Mouse (Mus musculus) heart, embryonic 12.5 days (tissue): ENCODE measurements around the gene Ltb. TPM values are rescaled to one million over a fixed set of nuclear protein-coding genes. Genes with fewer than 3 reads are reported as not detected.
"Not testable (repeated sequence)": the region's sequence is repeated elsewhere in the genome, so short reads cannot be mapped to it uniquely, and the experiment has no call there.

Experiments used
- ATAC-seq: fragments of 200-750 bp; cut with Nextera tagmentation; 2 replicates; pipeline ENCODE4 v1.8.0; 2017; ENCODE audit warnings: moderate TSS enrichment, moderate library complexity; ENCODE audit not compliant: insufficient number of reproducible peaks, low FRiP score
- H3K27ac ChIP-seq: fragments of 300-500 bp; sonication (generic); 2 replicates; pipeline ENCODE4 v1.5.1; 2016; ENCODE audit warnings: mild to moderate bottlenecking, moderate library complexity; ENCODE audit not compliant: poor library complexity, severe bottlenecking
- H3K27me3 ChIP-seq: fragments of 300-500 bp; sonication (generic); replicated peaks from 2 replicates; pipeline ENCODE4 v1.6.1; 2016; ENCODE audit warnings: mild to moderate bottlenecking, moderate library complexity
- H3K36me3 ChIP-seq: fragments of 300-500 bp; sonication (generic); 2 replicates; pipeline ENCODE4 v1.6.1; 2016; ENCODE audit warnings: mild to moderate bottlenecking, moderate library complexity
- H3K4me1 ChIP-seq: fragments of 300-500 bp; sonication (generic); replicated peaks from 2 replicates; pipeline ENCODE4 v1.6.1; 2016; ENCODE audit warnings: mild to moderate bottlenecking
- H3K4me2 ChIP-seq: fragments of 300-500 bp; sonication (generic); 2 replicates; pipeline ENCODE4 v1.6.1; 2016; ENCODE audit warnings: mild to moderate bottlenecking, moderate library complexity
- H3K4me3 ChIP-seq: fragments of 300-500 bp; sonication (generic); 2 replicates; pipeline ENCODE4 v1.5.1; 2016; ENCODE audit warnings: mild to moderate bottlenecking
- H3K9ac ChIP-seq: fragments of 300-500 bp; sonication (generic); 2 replicates; pipeline ENCODE4 v1.6.1; 2016; ENCODE audit warnings: mild to moderate bottlenecking, moderate library complexity
- H3K9me3 ChIP-seq: fragments of 300-500 bp; sonication (generic); replicated peaks from 2 replicates; pipeline ENCODE4 v1.6.1; 2016; ENCODE audit warnings: mild to moderate bottlenecking, moderate library complexity
- WGBS: fragments of 180-500 bp; shearing (Covaris S2); methylation state at CpG from one replicate; pipeline ENCODE4 v1.1.7; 2016; 5-methylcytosine and 5-hydroxymethylcytosine counted together
- polyA plus RNA-seq: library from polyadenylated mRNA; unstranded; fragments of >200 nt; fragmentation: Nextera tagmentation; extraction: Ambion mirVana; gene quantifications from 2 replicates; pipeline ENCODE4 v1.2.1, GENCODE M21; 2016

Ltb gene
- polyA plus RNA-seq, 1 experiment from 2014 or later = 0.14 TPM

GRCm38 (mm10) chr17:35232043-35232442 lies 37.8 kb downstream of the Ltb start:
- Histone ChIP-seq H3K36me3 (peaks cover 45% of the 10 kb centered on the region), H3K9ac (no peak overlapping the region), H3K4me1 (peaks cover 31% of the 10 kb centered on the region), H3K9me3 (no peaks in the 10 kb centered on the region), H3K27ac (no peak overlapping the region), H3K27me3 (no peaks in the 10 kb centered on the region), H3K4me3 (no peak overlapping the region), H3K4me2 (0 out of 2 replicates have a peak overlapping the region, but pooled peaks have one; percentile 2)
- WGBS = 14% methylated on average over 12 of the region's 12 CpGs
- no peak for ATAC-seq

GRCm38 (mm10) chr17:35232659-35233058 lies 38.4 kb downstream of the Ltb start:
- 84% methylated on average over 5 of the region's 5 CpGs for WGBS
- Histone ChIP-seq H3K4me2 (no peak overlapping the region), H3K36me3 (peaks cover 41% of the 10 kb centered on the region), H3K4me1 (peaks cover 31% of the 10 kb centered on the region), H3K9ac (0 out of 2 replicates have a peak overlapping the region, but pooled peaks have one; percentile 7), H3K27ac (peak overlapping the region; percentile 96; the same call in 1 of the 2 replicates), H3K4me3 (no peak overlapping the region), H3K27me3 (no peaks in the 10 kb centered on the region), H3K9me3 (no peaks in the 10 kb centered on the region)
- no peak for ATAC-seq

- Histone ChIP-seq H3K4me1 (peaks cover 31% of the 10 kb centered on the region), H3K27ac (peak within 1 kb of the TSS; percentile 96), H3K9me3 (no peaks in the 10 kb centered on the region), H3K27me3 (no peaks in the 10 kb centered on the region), H3K4me3 (peak within 1 kb of the TSS; percentile 70), H3K36me3 (peaks cover 34% of the 10 kb centered on the region), H3K4me2 (peak within 1 kb of the TSS; percentile 89), H3K9ac (peak within 1 kb of the TSS; percentile 96)
- no peak for ATAC-seq
- WGBS = 62% methylated on average over 18 of the region's 18 CpGs
Measured at GRCm38 (mm10) chr17:35233114-35233980, 39.1 kb downstream of the Ltb start, which contains the start of gene Atp6v1g2. Atp6v1g2 (plus strand) TSS chr17:35233660.

GRCm38 (mm10) chr17:35234090-35234489 lies 39.9 kb downstream of the Ltb start:
- not testable (repeated sequence) for H3K9me3 ChIP-seq, H3K27me3 ChIP-seq, ATAC-seq
- 84% methylated on average over 7 of the region's 7 CpGs for WGBS
- Histone ChIP-seq H3K9ac (0 out of 2 replicates have a peak overlapping the region, but pooled peaks have one; percentile 96), H3K27ac (peak overlapping the region; percentile 96), H3K4me1 (peaks cover 31% of the 10 kb centered on the region), H3K4me2 (peak overlapping the region; percentile 89), H3K36me3 (peaks cover 27% of the 10 kb centered on the region), H3K4me3 (peak overlapping the region; percentile 70)

GRCm38 (mm10) chr17:35234903-35235302 lies 40.7 kb downstream of the Ltb start:
- H3K4me2 ChIP-seq = peak overlapping the region; percentile 89

GRCm38 (mm10) chr17:35235614-35236389 lies 41.6 kb downstream of the Ltb start, which contains the start of gene Nfkbil1:
Nfkbil1 (minus strand) TSS chr17:35235792.
- Histone ChIP-seq H3K27me3 (no peaks in the 10 kb centered on the region), H3K4me1 (peaks cover 41% of the 10 kb centered on the region), H3K9ac (peak within 1 kb of the TSS; percentile 96), H3K27ac (peak within 1 kb of the TSS; percentile 96), H3K4me2 (peak within 1 kb of the TSS; percentile 89), H3K36me3 (peaks cover 11% of the 10 kb centered on the region), H3K9me3 (no peaks in the 10 kb centered on the region), H3K4me3 (peak within 1 kb of the TSS; percentile 70)
- under 1% methylated on average over 35 of the region's 35 CpGs for WGBS
- peak; percentile 86 for ATAC-seq

More at GRCm38 (mm10) chr17:35234903-35235302, 40.7 kb downstream of the Ltb start:
- peak overlapping the region; percentile 96 for H3K9ac ChIP-seq
- WGBS = 4% methylated on average over 31 of the region's 31 CpGs
- H3K36me3 ChIP-seq = peaks cover 18% of the 10 kb centered on the region
- H3K27me3 ChIP-seq = no peaks in the 10 kb centered on the region
- peak overlapping the region; percentile 70 for H3K4me3 ChIP-seq
- H3K27ac ChIP-seq = peak overlapping the region; percentile 96
- H3K9me3 ChIP-seq = no peaks in the 10 kb centered on the region
- ATAC-seq = peak; percentile 23; the same call in 1 of the 2 replicates
- H3K4me1 ChIP-seq = peaks cover 32% of the 10 kb centered on the region

- Histone ChIP-seq H3K4me3 (peak overlapping the region; percentile 70), H3K4me1 (peaks cover 42% of the 10 kb centered on the region), H3K27ac (peak overlapping the region; percentile 96), H3K4me2 (peak overlapping the region; percentile 89), H3K36me3 (peaks cover 6% of the 10 kb centered on the region), H3K9me3 (no peaks in the 10 kb centered on the region), H3K9ac (peak overlapping the region; percentile 96), H3K27me3 (no peaks in the 10 kb centered on the region)
- ATAC-seq = peak; percentile 68
- WGBS = 1% methylated on average over 18 of the region's 18 CpGs
Measured at GRCm38 (mm10) chr17:35236390-35236746, 42.1 kb downstream of the Ltb start.

- Histone ChIP-seq H3K9ac (peak overlapping the region; percentile 96; the same call in 1 of the 2 replicates), H3K27me3 (no peaks in the 10 kb centered on the region), H3K9me3 (no peaks in the 10 kb centered on the region), H3K36me3 (peaks cover 5% of the 10 kb centered on the region; the same call in 1 of the 2 replicates), H3K4me2 (no peak overlapping the region), H3K27ac (no peak overlapping the region), H3K4me3 (no peak overlapping the region), H3K4me1 (peaks cover 39% of the 10 kb centered on the region)
- 70% methylated on average over 9 of the region's 9 CpGs for WGBS
- no peak for ATAC-seq
Measured at GRCm38 (mm10) chr17:35236996-35237395, 42.8 kb downstream of the Ltb start.

- H3K27me3 ChIP-seq = no peaks in the 10 kb centered on the region
- H3K36me3 ChIP-seq = peaks cover 3% of the 10 kb centered on the region; the same call in 1 of the 2 replicates
- H3K9ac ChIP-seq = no peak overlapping the region
- H3K4me2 ChIP-seq = no peak overlapping the region
- no peak overlapping the region for H3K4me3 ChIP-seq
- ATAC-seq = no peak
- no peak overlapping the region for H3K27ac ChIP-seq
- H3K9me3 ChIP-seq = no peaks in the 10 kb centered on the region
- H3K4me1 ChIP-seq = peaks cover 34% of the 10 kb centered on the region
- WGBS = 82% methylated on average over 12 of the region's 12 CpGs
Measured at GRCm38 (mm10) chr17:35237504-35237903, 43.3 kb downstream of the Ltb start.

- 76% methylated on average over 5 of the region's 5 CpGs for WGBS
Measured at GRCm38 (mm10) chr17:35239700-35240099, 45.5 kb downstream of the Ltb start.

More at GRCm38 (mm10) chr17:35239700-35240099, 45.5 kb downstream of the Ltb start:
- H3K4me3 ChIP-seq = no peak overlapping the region
- no peaks in the 10 kb centered on the region for H3K9me3 ChIP-seq
- H3K27me3 ChIP-seq = no peaks in the 10 kb centered on the region
- H3K4me1 ChIP-seq = peaks cover 34% of the 10 kb centered on the region
- no peak for ATAC-seq
- H3K9ac ChIP-seq = no peak overlapping the region
- no peak overlapping the region for H3K4me2 ChIP-seq
- H3K27ac ChIP-seq = no peak overlapping the region
- H3K36me3 ChIP-seq = peaks cover 18% of the 10 kb centered on the region
